10 mouse cellular contexts compared by ENCODE assay signal in the genomic region with DNA sequence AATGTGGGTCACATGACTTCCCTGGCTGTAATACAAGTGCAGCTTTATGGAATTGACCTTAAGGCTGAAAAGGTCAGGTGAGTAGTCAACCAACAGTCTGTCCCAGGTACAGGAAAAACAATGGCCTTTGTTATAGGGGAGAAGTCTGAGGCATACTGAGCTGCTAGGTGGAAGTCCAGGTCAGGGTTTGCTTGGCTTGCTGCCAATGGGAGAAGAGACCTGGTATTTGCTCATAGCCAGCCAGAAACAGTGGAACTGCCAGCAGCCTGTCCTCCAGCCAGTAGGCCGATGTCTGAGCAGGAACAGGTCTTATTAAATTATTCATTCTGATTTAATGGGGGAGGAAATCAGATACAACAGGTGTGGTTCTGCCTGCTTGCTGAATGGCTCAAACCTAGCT. TPM values are rescaled to one million over a fixed set of nuclear protein-coding genes. Genes with fewer than 3 reads are reported as not detected.
DNase-seq lines count a peak whose midpoint lies in the region; ATAC-seq and TF ChIP-seq lines count a peak whose summit lies in the region.
"Had no signal": no experiment of that assay in that cellular context is flagged by ENCODE, and none has a peak within 500 bp of the region (broad histone marks: within the 10 kb centered on the region; RNA-seq: fewer than 3 reads in every experiment).

No protein-coding gene starts in this region.

- peak; percentile 80 for ATAC-seq in liver, postnatal 0 days
- ATAC-seq: forebrain, embryonic 14.5 days; inflammation-experienced regulatory T-cells, adult 6 months had no signal

- peak; percentile 62; the same call in 1 of the 2 replicates for TF ChIP-seq EP300 in liver, postnatal 0 days (IDR thresholded peaks at IDR 0.05; ENCODE audit: low read depth)

- peak overlapping the region; percentile 93 for H3K27ac ChIP-seq in liver, postnatal 0 days (ENCODE audit: low read depth)
- no peak overlapping the region for H3K27ac ChIP-seq in gastrocnemius, adult 2 months

- no peaks in the 10 kb centered on the region for H3K27me3 ChIP-seq in liver, postnatal 0 days (ENCODE audit: insufficient read depth, low read length)

- H3K36me3 ChIP-seq in liver, postnatal 0 days (replicated peaks; ENCODE audit: insufficient read depth, low read length) = no peaks in the 10 kb centered on the region

- no peak overlapping the region for H3K4me3 ChIP-seq in liver, postnatal 0 days (ENCODE audit: low read depth, low read length)
- no peak overlapping the region for H3K4me3 ChIP-seq in gastrocnemius, adult 2 months

- intact Hi-C loops in heart, postnatal 25 days (cut with DNase I) = no loop called here
- intact Hi-C loops in gastrocnemius, adult 2 months (cut with DNase I) = no loop called here

- no peaks in the 10 kb centered on the region for H3K9me3 ChIP-seq in liver, postnatal 0 days (ENCODE audit: low read length)

- WGBS in liver, postnatal 0 days (ENCODE audit: insufficient replicate concordance) = 41% methylated on average over 1 of the region's 1 CpGs

- no peak overlapping the region for H3K4me2 ChIP-seq in liver, postnatal 0 days (ENCODE audit: low read depth, low read length)

- TF ChIP-seq CTCF in liver, postnatal 0 days (IDR thresholded peaks at IDR 0.05; ENCODE audit: low read depth) = no peak
- TF ChIP-seq CTCF in gastrocnemius, adult 2 months (IDR thresholded peaks at IDR 0.05) = no peak

- peak; percentile 8 for DNase-seq in heart, adult 8-10 months (ENCODE audit: low spot score)
- no peak for DNase-seq in heart, postnatal 25 days (ENCODE audit: low spot score)
- DNase-seq in adrenal gland, postnatal 25 days = peak; percentile 28
- DNase-seq in kidney, adult 18-20 months = peak; percentile 85
- DNase-seq in liver, postnatal 0 days = peak; percentile 82
- DNase-seq in gastrocnemius, postnatal 25 days = no peak
- no peak for DNase-seq in gastrocnemius, adult 2 months
- no peak for DNase-seq in spleen, postnatal 14 days (ENCODE audit: low spot score in 2 of 2)

- peaks cover 10% of the 10 kb centered on the region; the same call in 1 of the 2 replicates for H3K4me1 ChIP-seq in liver, postnatal 0 days (ENCODE audit: insufficient read depth)

- H3K9ac ChIP-seq in liver, postnatal 0 days (replicated peaks) = no peak overlapping the region

RNA-seq across cellular contexts. Expression of gene Arhgap5, which starts 55.6 kb away (rescaled TPM):
- 10 to 100 TPM; 69.3 to 74.4 (median 71.9) TPM for total RNA-seq in heart, adult 8-10 months (2022)
- 10 to 100 TPM; 77.9 to 83.9 TPM for total RNA-seq in heart, postnatal 25 days (2021)
- total RNA-seq in adrenal gland, postnatal 25 days (2021) = 75.8 and 81.4 TPM in 2 replicates
- polyA plus RNA-seq in liver, postnatal 0 days (2015; fragmentation: Nextera tagmentation; extraction: Ambion mirVana) = 13.1 and 15.1 TPM in 2 replicates
- total RNA-seq in gastrocnemius, postnatal 25 days (2021) = 10 to 100 TPM; 31.7 to 33.4 TPM
- 10 to 100 TPM; 38.6 to 49.2 TPM for total RNA-seq in gastrocnemius, adult 2 months (2021)

Comparison
In these comparisons a context has a peak if more than half of its experiments do, and no peak if none do; other contexts are left out.
1. DNase-seq: peak in heart, adult 8-10 months (single experiment), adrenal gland, postnatal 25 days (single experiment), kidney, adult 18-20 months (single experiment) and liver, postnatal 0 days (single experiment); none in heart, postnatal 25 days (single experiment), gastrocnemius, postnatal 25 days (single experiment), gastrocnemius, adult 2 months (single experiment) and spleen, postnatal 14 days (0 of 2).